Mouse (Mus musculus) hindbrain, embryonic 11.5 days (tissue): Measurements from ENCODE around the gene Galk2. TPM values are rescaled to one million over a fixed set of nuclear protein-coding genes. Genes with fewer than 3 reads are reported as not detected.

Experiments used
- ATAC-seq: fragments of 200-750 bp; cut with Nextera tagmentation; 2 replicates; pipeline ENCODE4 v1.8.0; 2017; ENCODE audit warnings: mild to moderate bottlenecking, moderate TSS enrichment, moderate library complexity; ENCODE audit not compliant: low FRiP score
- DNase-seq: peaks from one replicate; pipeline ENCODE4 v3.0.0-alpha.2; 2015; ENCODE audit warnings: low spot score
- H3K27ac ChIP-seq: fragments of 300-500 bp; sonication (generic); 2 replicates; pipeline ENCODE4 v1.5.1; 2014; ENCODE audit warnings: mild to moderate bottlenecking, low read depth, low read length
- H3K27me3 ChIP-seq: fragments of 300-500 bp; sonication (generic); 2 replicates; pipeline ENCODE4 v1.6.1; 2014; ENCODE audit warnings: mild to moderate bottlenecking, low read length, moderate library complexity, mixed read lengths; ENCODE audit not compliant: control insufficient read depth, insufficient read depth
- H3K36me3 ChIP-seq: fragments of 300-500 bp; sonication (generic); 2 replicates; pipeline ENCODE4 v1.6.1; 2014; ENCODE audit warnings: mild to moderate bottlenecking, low read length, moderate library complexity, mixed read lengths; ENCODE audit not compliant: control insufficient read depth, insufficient read depth
- H3K4me1 ChIP-seq: fragments of 300-500 bp; sonication (generic); replicated peaks from 2 replicates; pipeline ENCODE4 v1.6.1; 2014; ENCODE audit warnings: low read length, mixed read lengths; ENCODE audit not compliant: control insufficient read depth, insufficient read depth
- H3K4me2 ChIP-seq: fragments of 300-500 bp; sonication (generic); replicated peaks from 2 replicates; pipeline ENCODE4 v1.6.1; 2014; ENCODE audit warnings: mild to moderate bottlenecking, low read depth, low read length
- H3K4me3 ChIP-seq: fragments of 300-500 bp; sonication (generic); 2 replicates; pipeline ENCODE4 v1.5.1; 2014; ENCODE audit warnings: low read depth, low read length
- H3K9ac ChIP-seq: fragments of 300-500 bp; sonication (generic); 2 replicates; pipeline ENCODE4 v1.6.1; 2014; ENCODE audit warnings: low read depth, low read length
- H3K9me3 ChIP-seq: fragments of 300-500 bp; sonication (generic); 2 replicates; pipeline ENCODE4 v1.6.1; 2016; ENCODE audit warnings: low read length; ENCODE audit not compliant: control insufficient read depth
- WGBS: fragments of 180-500 bp; shearing (Covaris S2); extraction: QIAGEN DNeasy Blood & Tissue Kit; methylation state at CpG from one replicate; pipeline ENCODE4 v1.1.7; 2014; 5-methylcytosine and 5-hydroxymethylcytosine counted together
- polyA plus RNA-seq: library from polyadenylated mRNA; unstranded; fragments of >200 nt; fragmentation: Nextera tagmentation; extraction: Ambion mirVana; gene quantifications from 2 replicates; pipeline ENCODE4 v1.2.1, GENCODE M21; 2014

The Galk2 gene
- polyA plus RNA-seq, 1 experiment from 2014 or later = 35.5 TPM

DNA sequence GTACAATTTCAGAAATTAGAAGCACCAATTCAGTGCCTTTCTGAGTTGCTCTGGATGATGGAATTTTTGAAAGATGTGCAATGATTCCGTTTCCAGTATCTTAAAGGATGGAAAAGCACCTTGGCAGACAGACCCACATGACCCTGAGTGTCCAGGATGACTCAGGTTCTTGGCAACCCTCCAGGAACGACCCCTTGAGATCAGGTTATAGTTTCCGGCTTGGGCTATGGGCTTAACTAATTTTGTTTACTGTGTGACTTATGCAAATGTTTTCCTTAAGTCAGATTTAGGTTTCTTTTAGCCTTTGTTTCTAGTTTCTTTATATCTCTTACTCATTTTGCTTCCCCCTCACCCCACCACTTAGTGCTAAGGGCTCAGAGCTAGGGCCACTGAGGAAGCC is 66.2 kb downstream of the Galk2 start:
- Histone ChIP-seq H3K9me3 (no peaks in the 10 kb centered on the region), H3K4me1 (no peaks in the 10 kb centered on the region), H3K4me2 (no peak overlapping the region), H3K27me3 (no peaks in the 10 kb centered on the region), H3K9ac (no peak overlapping the region), H3K36me3 (no peaks in the 10 kb centered on the region), H3K4me3 (no peak overlapping the region), H3K27ac (no peak overlapping the region)
- whole genome bisulfite sequencing = 88% methylated on average over 3 of the region's 3 CpGs
- no peak for ATAC-seq
- no peak for DNase-seq

DNA sequence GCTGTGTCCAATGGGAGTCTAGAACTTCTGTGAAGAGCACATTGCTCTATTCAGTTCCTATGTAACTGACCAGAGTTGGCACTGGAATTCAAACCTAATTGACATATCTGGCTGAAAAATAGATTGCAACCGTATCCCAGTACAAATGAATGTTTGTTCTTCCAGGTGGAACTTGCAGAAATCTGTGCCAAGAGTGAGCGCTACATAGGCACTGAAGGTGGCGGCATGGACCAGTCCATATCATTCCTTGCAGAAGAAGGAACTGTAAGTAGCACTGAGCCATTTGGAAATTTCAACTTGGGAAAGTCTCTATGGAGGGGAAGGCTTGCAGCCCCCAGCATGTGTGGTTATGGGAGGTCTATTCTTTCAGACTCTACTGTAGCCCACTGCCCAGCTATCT is 70.5 kb downstream of the Galk2 start:
- H3K27me3 ChIP-seq = no peaks in the 10 kb centered on the region
- no peaks in the 10 kb centered on the region for H3K9me3 ChIP-seq
- 97% methylated on average over 3 of the region's 3 CpGs for WGBS
- no peak for ATAC-seq
- H3K4me3 ChIP-seq = no peak overlapping the region
- DNase-seq = no peak
- no peak overlapping the region for H3K4me2 ChIP-seq
- no peak overlapping the region for H3K27ac ChIP-seq
- no peaks in the 10 kb centered on the region for H3K4me1 ChIP-seq
- no peak overlapping the region for H3K9ac ChIP-seq
- H3K36me3 ChIP-seq = no peaks in the 10 kb centered on the region

DNA sequence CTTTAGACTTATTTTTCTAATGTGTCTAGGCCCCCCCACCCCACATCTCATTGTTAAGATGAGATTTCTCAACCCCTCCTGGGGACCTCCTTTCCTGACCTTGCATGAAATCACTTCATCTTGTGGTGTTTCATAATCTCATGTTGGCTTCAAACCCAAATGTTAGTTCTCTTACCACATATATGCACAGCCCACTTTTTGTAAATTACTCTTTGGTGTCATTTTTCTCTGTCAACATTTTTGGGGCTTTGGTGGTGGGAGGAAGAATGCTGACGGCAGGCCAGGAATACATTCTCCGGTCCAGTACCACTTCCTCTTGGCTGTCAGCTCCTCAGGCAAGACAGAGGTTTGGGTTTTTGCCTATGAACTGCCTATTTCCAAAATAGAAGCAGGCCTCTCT is 71.0 kb downstream of the Galk2 start:
- no peaks in the 10 kb centered on the region for H3K36me3 ChIP-seq
- WGBS = 88% methylated on average over 2 of the region's 2 CpGs
- H3K4me3 ChIP-seq = no peak overlapping the region
- no peak overlapping the region for H3K4me2 ChIP-seq
- no peaks in the 10 kb centered on the region for H3K27me3 ChIP-seq
- no peak for DNase-seq
- no peaks in the 10 kb centered on the region for H3K4me1 ChIP-seq
- no peak overlapping the region for H3K27ac ChIP-seq
- no peak overlapping the region for H3K9ac ChIP-seq
- no peaks in the 10 kb centered on the region for H3K9me3 ChIP-seq
- ATAC-seq = no peak

DNA sequence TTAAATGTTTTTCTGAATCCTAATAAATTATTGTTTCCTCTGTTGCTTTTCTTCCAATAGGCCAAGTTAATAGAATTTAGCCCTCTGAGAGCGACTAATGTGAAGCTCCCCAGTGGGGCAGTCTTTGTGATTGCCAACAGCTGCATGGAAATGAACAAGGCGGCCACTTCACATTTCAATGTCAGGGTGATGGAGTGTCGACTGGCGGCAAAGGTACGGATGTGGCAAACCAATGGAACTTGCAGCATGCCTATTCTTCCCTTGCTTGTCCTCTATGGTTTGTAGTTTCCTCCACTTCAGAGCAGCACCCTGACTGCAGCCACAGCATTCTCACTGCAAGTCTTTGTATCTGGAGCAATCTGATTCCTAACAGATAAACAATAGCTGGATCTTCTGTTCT is 72.3 kb downstream of the Galk2 start:
- DNase-seq = no peak
- no peaks in the 10 kb centered on the region for H3K27me3 ChIP-seq
- ATAC-seq = no peak; the same call in 1 of the 2 replicates
- H3K4me2 ChIP-seq = no peak overlapping the region
- no peaks in the 10 kb centered on the region for H3K4me1 ChIP-seq
- H3K9me3 ChIP-seq = no peaks in the 10 kb centered on the region
- no peak overlapping the region for H3K4me3 ChIP-seq
- WGBS = 64% methylated on average over 5 of the region's 5 CpGs
- H3K9ac ChIP-seq = no peak overlapping the region
- H3K36me3 ChIP-seq = no peaks in the 10 kb centered on the region
- H3K27ac ChIP-seq = no peak overlapping the region

DNA sequence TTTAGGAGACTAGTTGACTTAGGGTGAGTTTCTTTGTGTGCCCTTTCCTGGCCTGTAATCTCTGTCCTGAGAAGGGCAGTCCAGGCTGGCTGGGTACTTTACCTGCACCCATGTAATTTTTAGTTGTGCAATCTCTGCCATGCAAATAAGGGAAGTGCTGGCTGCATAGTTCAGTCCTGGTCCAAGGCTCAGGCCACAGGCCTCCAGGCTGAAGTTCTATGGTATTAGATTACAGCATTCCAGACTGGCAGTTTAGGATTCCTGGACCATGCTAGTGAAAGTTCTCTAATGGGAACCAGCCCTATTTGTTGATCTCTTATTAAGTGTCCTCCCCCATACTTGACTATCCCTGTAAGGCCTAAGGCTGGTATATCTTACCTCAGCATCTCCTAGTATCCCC is 73.8 kb downstream of the Galk2 start:
- ATAC-seq = no peak
- no peaks in the 10 kb centered on the region for H3K36me3 ChIP-seq
- no peaks in the 10 kb centered on the region for H3K4me1 ChIP-seq
- DNase-seq = no peak
- no peak overlapping the region for H3K4me3 ChIP-seq
- no peaks in the 10 kb centered on the region for H3K9me3 ChIP-seq
- H3K27me3 ChIP-seq = no peaks in the 10 kb centered on the region
- no peak overlapping the region for H3K4me2 ChIP-seq
- H3K9ac ChIP-seq = no peak overlapping the region
- no peak overlapping the region for H3K27ac ChIP-seq

- H3K27me3 ChIP-seq = no peaks in the 10 kb centered on the region
- 64% methylated on average over 3 of the region's 3 CpGs for WGBS
- DNase-seq (no peak), ATAC-seq (no peak)
- no peaks in the 10 kb centered on the region for H3K9me3 ChIP-seq
- H3K9ac ChIP-seq = no peak overlapping the region
- H3K4me1 ChIP-seq = no peaks in the 10 kb centered on the region
- no peak overlapping the region for H3K4me3 ChIP-seq
- H3K4me2 ChIP-seq = no peak overlapping the region
- no peak overlapping the region for H3K27ac ChIP-seq
- no peaks in the 10 kb centered on the region for H3K36me3 ChIP-seq
Measured at GRCm38 (mm10) chr2:125933977-125934376, 75.1 kb downstream of the Galk2 start.

DNA sequence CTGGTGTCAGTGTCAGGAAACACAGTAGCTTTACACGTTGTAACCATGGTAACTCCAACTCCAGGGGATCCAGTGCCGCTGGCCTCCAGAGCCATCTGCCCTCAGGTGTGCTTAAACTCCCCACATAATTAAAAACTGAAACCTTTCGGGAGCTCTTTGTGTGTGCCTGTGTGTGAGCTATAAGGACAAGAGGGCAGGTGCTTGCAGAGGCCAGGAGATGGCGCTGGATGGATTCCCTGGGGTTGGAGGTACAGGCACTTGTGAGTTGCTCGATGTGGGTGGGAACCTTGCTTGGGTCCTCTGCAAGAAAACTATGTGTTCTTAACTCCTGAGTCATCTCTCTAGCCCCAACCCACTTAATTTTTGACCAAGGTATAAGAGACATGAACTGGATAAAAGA is 77.5 kb downstream of the Galk2 start:
- Histone ChIP-seq H3K9ac (no peak overlapping the region), H3K4me1 (no peaks in the 10 kb centered on the region), H3K4me2 (no peak overlapping the region), H3K27me3 (no peaks in the 10 kb centered on the region), H3K36me3 (no peaks in the 10 kb centered on the region), H3K9me3 (no peaks in the 10 kb centered on the region), H3K4me3 (no peak overlapping the region), H3K27ac (no peak overlapping the region)
- DNase-seq (no peak), ATAC-seq (no peak)
- 57% methylated on average over 5 of the region's 5 CpGs for WGBS

DNA sequence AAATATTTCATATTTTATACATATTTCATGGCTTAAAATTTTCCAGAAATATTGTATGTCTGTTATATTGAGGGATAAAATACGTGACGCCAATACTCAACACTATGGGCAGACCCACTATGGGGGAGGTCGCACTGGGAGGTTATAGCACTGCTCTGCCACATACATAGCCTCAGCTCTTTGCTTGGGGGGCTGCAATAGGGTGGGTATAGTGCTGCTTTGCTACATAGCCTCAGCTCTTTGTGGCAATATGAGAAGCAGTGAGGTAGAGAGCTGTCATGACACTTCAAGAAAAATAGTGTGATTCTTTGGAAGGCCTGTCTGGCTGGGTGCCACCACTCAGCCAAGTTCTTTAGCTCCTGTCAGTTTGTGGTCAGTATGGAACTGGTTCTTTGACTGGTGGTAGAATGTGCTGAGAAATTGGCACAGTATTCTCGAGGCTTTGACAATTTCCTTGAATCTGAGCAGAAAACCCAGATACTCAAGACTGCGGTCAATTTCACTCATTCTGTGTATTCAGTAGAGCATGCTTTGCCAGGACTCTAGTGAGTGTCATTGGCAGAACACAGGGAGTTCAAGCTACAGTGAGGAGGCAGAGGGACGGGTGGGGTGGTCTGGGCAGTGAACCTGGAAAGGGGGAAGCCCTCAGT is 80.2 kb downstream of the Galk2 start:
- Histone ChIP-seq H3K36me3 (no peaks in the 10 kb centered on the region), H3K9ac (no peak overlapping the region), H3K9me3 (no peaks in the 10 kb centered on the region), H3K27me3 (no peaks in the 10 kb centered on the region), H3K4me1 (no peaks in the 10 kb centered on the region), H3K4me3 (no peak overlapping the region), H3K4me2 (no peak overlapping the region), H3K27ac (no peak overlapping the region)
- no peak for ATAC-seq
- 91% methylated on average over 6 of the region's 6 CpGs for WGBS
- no peak for DNase-seq

DNA sequence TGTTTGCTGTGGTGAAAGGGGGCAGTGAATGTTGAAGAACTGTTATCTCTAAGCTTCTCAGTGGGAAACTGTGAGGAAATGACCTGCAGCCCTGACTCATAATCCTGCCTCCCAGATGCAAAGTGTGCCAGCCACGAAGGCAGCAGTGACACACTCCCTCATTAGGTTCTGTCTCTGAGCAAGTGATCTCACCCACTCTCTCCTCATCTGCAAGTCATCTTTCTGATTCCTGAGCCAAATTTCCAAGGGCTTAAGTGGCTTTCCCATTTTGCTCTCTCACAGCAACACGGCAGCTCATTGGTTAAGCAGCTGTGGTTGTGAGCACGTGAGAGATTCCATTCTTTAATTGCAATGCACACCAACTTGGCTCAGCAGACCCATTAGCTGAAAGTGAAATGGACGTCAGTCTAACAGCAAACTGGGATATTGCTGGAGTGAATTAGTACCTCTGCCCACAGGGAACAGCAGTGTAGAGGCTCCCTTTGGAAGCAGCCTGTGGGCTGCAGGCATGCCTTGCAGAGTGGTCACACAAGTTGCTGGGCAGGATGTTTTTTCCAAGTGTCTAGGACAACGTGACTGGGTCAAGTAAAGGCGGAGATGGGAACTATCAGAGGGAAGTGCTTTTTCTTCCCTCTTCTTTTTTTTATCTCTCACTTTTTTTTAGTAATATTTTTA is 82.3 kb downstream of the Galk2 start:
- WGBS = 87% methylated on average over 6 of the region's 6 CpGs
- Histone ChIP-seq H3K4me2 (no peak overlapping the region), H3K9me3 (no peaks in the 10 kb centered on the region), H3K27me3 (no peaks in the 10 kb centered on the region), H3K36me3 (no peaks in the 10 kb centered on the region), H3K27ac (no peak overlapping the region), H3K4me3 (no peak overlapping the region), H3K9ac (no peak overlapping the region), H3K4me1 (no peaks in the 10 kb centered on the region)
- DNase-seq (no peak), ATAC-seq (no peak)
